Mouse (Mus musculus) liver, embryonic 14.5 days (tissue): ENCODE results near the gene Dpp6. TPM values are rescaled to one million over a fixed set of nuclear protein-coding genes. Genes with fewer than 3 reads are reported as not detected.

Experiments
- ATAC-seq: fragments of 200-750 bp; cut with Nextera tagmentation; 2 replicates; pipeline ENCODE4 v1.8.0; 2017; ENCODE audit warnings: moderate number of reproducible peaks, mild to moderate bottlenecking, moderate library complexity; ENCODE audit not compliant: insufficient read depth
- DNase-seq, 3 experiments: peaks; one replicate each; pipeline ENCODE4 v3.0.0-alpha.2; 2012 to 2013; ENCODE audit warnings: low read depth in 3 of 3, low spot score in 3 of 3
- H3K27ac ChIP-seq: fragments of 300-500 bp; sonication (generic); 2 replicates; pipeline ENCODE4 v1.5.1; 2014; ENCODE audit warnings: moderate library complexity, mild to moderate bottlenecking, control low read depth, inconsistent platforms
- H3K27me3 ChIP-seq: fragments of 300-500 bp; sonication (generic); 2 replicates; pipeline ENCODE4 v1.6.1; 2014; ENCODE audit warnings: mild to moderate bottlenecking, low read length, moderate library complexity; ENCODE audit not compliant: control insufficient read depth, insufficient read depth
- H3K36me3 ChIP-seq: fragments of 300-500 bp; sonication (generic); replicated peaks from 2 replicates; pipeline ENCODE4 v1.6.1; 2014; ENCODE audit warnings: low read depth; ENCODE audit not compliant: control insufficient read depth, insufficient read depth
- H3K4me1 ChIP-seq, 2 experiments: fragments of 200-500 bp in 1 of 2; fragments of 300-500 bp in 1 of 2; sonication (generic) in 1 of 2; replicated peaks; 2 replicates each; pipeline ENCODE4 v1.6.1; 2012 to 2014; ENCODE audit warnings: antibody characterized with exemption in 1 of 2, inconsistent platforms in 1 of 2, low read length in 1 of 2; ENCODE audit not compliant: control insufficient read depth in 2 of 2, insufficient read depth in 2 of 2
- H3K4me2 ChIP-seq: fragments of 300-500 bp; sonication (generic); 2 replicates; pipeline ENCODE4 v1.6.1; 2014; ENCODE audit warnings: low read depth, mild to moderate bottlenecking, control low read depth, moderate library complexity
- H3K4me3 ChIP-seq, 2 experiments: fragments of 200-500 bp in 1 of 2; fragments of 300-500 bp in 1 of 2; sonication (generic) in 1 of 2; 2 replicates each; pipeline ENCODE4 v1.5.1; 2012 to 2014; ENCODE audit warnings: low read depth in 2 of 2, low read length in 2 of 2, mild to moderate bottlenecking in 2 of 2, control low read depth in 1 of 2, inconsistent platforms in 1 of 2, moderate library complexity in 1 of 2; ENCODE audit not compliant: insufficient read depth in 1 of 2
- H3K9ac ChIP-seq: fragments of 300-500 bp; sonication (generic); replicated peaks from 2 replicates; pipeline ENCODE4 v1.6.1; 2014; ENCODE audit warnings: mild to moderate bottlenecking, control low read depth, moderate library complexity
- H3K9me3 ChIP-seq: fragments of 300-500 bp; sonication (generic); 2 replicates; pipeline ENCODE4 v1.6.1; 2016; ENCODE audit warnings: low read length, mixed read lengths; ENCODE audit not compliant: control insufficient read depth
- CTCF ChIP-seq: IDR thresholded peaks from 2 replicates; pipeline ENCODE4 v1.5.1; 2016; ENCODE audit warnings: antibody characterized with exemption, low read depth, control low read depth
- EP300 ChIP-seq: IDR thresholded peaks from 2 replicates; pipeline ENCODE4 v1.6.1; 2016; ENCODE audit warnings: antibody characterized with exemption, low read depth
- WGBS: fragments of 180-500 bp; shearing (Covaris S2); extraction: QIAGEN DNeasy Blood & Tissue Kit; methylation state at CpG from one replicate; pipeline ENCODE4 v1.1.7; 2014; ENCODE audit not compliant: insufficient replicate concordance; 5-methylcytosine and 5-hydroxymethylcytosine counted together
- polyA plus RNA-seq, 2 experiments: library from polyadenylated mRNA; depleted of rRNA in 1 of 2; stranded (reverse) in 1 of 2; unstranded in 1 of 2; fragments of >200 nt; fragmentation: Nextera tagmentation in 1 of 2; extraction: Ambion mirVana in 1 of 2; gene quantifications; 2 replicates each; pipeline versions ENCODE4 v1.2.1 to v1.2.3; 2012 to 2014

Dpp6 gene
- polyA plus RNA-seq, 2 experiments = 0.30 to 0.48 TPM

DNA sequence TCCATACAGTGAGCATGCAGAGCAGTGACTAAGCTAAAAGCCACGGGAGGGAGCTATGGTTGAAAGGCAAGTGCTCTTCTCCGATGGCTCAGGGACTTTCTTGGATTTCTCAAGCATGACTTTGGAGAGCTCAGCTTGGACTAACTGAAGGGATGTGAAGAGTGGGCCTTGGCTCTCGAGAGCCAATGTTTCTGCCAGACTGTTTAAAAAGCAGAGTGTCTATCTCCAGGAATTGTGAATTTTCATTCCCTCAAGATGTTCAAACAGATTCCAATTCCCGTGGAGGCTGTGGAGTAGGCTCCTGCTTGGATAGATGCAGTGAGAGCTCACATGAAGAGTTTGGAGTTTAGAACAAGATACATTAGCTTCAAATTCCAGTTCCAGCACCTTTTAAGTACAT lies 266.8 kb downstream of the Dpp6 start:
- no peak overlapping the region for H3K9ac ChIP-seq
- H3K4me1 ChIP-seq = no peaks in the 10 kb centered on the region
- DNase-seq (no peak), ATAC-seq (no peak)
- H3K9me3 ChIP-seq = no peaks in the 10 kb centered on the region
- H3K4me3 ChIP-seq = no peak overlapping the region
- WGBS = 51% methylated on average over 4 of the region's 4 CpGs
- no peak overlapping the region for H3K27ac ChIP-seq
- TF ChIP-seq CTCF (no peak), EP300 (no peak)
- no peak overlapping the region for H3K4me2 ChIP-seq
- H3K27me3 ChIP-seq = no peaks in the 10 kb centered on the region
- no peaks in the 10 kb centered on the region for H3K36me3 ChIP-seq

DNA sequence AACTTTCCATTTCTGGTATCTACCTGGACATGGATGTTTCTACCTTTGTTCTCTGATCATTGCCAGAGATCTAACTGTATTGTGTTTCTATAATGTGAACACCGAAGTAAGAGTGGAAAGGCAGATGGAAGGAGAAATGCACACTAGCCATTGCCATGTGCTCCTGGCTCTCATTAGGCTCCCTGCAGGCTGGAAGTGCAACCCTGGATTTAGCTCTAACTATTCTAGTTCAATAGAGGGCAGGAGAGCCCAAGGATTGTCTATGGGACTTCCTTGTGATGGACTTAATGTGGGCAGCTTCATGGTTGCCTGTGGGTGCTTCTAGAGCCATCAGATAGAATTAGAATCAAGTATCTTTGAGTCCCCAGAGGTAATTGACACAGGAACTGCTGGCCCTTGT lies 291.2 kb downstream of the Dpp6 start:
- Histone ChIP-seq H3K9ac (no peak overlapping the region), H3K4me1 (no peaks in the 10 kb centered on the region), H3K27ac (no peak overlapping the region), H3K9me3 (no peaks in the 10 kb centered on the region), H3K36me3 (no peaks in the 10 kb centered on the region), H3K27me3 (no peaks in the 10 kb centered on the region), H3K4me2 (no peak overlapping the region), H3K4me3 (no peak overlapping the region)
- DNase-seq = no peak
- TF ChIP-seq CTCF (no peak), EP300 (no peak)
- WGBS = 88% methylated on average over 1 of the region's 1 CpGs
- no peak for ATAC-seq

DNA sequence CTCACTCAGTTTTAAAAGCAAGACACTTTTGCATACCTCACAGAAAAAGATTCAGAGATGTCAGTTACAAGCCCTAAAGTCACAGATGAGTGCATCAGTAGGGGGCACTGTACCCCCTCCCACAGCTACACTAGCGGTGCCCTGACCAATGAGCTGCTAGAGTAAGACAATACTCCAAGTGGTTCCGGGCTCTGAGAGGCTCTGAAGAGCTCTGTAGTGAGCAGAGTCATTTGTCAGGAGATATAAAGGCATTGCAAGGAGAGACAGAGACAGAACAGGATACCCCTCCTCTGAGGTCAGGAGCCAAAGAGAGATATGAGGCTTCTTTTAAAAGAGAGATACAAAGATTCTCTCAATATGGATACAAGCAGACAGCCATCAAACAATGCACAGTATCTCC lies 305.5 kb downstream of the Dpp6 start:
- WGBS = 20% methylated on average over 2 of the region's 2 CpGs
- TF ChIP-seq CTCF = no peak
- no peak for TF ChIP-seq EP300
- Histone ChIP-seq H3K36me3 (no peaks in the 10 kb centered on the region), H3K9me3 (no peaks in the 10 kb centered on the region), H3K4me1 (no peaks in the 10 kb centered on the region), H3K9ac (no peak overlapping the region), H3K27me3 (no peaks in the 10 kb centered on the region), H3K4me2 (no peak overlapping the region), H3K27ac (no peak overlapping the region), H3K4me3 (no peak overlapping the region)
- DNase-seq = no peak
- no peak for ATAC-seq

DNA sequence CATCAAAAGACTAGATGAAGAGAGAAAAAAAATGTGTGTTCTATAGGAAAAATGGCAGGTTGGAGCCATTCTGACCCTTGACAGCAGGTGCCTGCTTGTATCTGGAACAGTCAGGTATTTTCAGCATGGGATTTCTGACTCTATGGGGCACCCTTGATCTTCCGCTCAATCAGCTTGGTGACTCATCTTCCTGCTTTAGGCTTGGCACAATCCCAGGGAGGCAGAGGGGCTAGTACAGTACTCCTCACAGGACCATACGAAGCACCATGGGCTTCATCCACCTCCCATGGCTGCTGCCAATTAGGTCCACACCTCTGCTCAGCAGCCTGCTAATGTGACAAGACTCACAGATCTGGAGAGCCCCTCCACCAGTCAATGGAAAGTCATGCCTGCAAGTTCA lies 305.9 kb downstream of the Dpp6 start:
- TF ChIP-seq EP300 (no peak), CTCF (no peak)
- no peak overlapping the region for H3K27ac ChIP-seq
- ATAC-seq (no peak), DNase-seq (no peak)
- H3K27me3 ChIP-seq = no peaks in the 10 kb centered on the region
- 51% methylated on average over 2 of the region's 2 CpGs for WGBS
- no peaks in the 10 kb centered on the region for H3K36me3 ChIP-seq
- no peak overlapping the region for H3K9ac ChIP-seq
- no peak overlapping the region for H3K4me2 ChIP-seq
- no peaks in the 10 kb centered on the region for H3K9me3 ChIP-seq
- no peaks in the 10 kb centered on the region for H3K4me1 ChIP-seq
- no peak overlapping the region for H3K4me3 ChIP-seq

DNA sequence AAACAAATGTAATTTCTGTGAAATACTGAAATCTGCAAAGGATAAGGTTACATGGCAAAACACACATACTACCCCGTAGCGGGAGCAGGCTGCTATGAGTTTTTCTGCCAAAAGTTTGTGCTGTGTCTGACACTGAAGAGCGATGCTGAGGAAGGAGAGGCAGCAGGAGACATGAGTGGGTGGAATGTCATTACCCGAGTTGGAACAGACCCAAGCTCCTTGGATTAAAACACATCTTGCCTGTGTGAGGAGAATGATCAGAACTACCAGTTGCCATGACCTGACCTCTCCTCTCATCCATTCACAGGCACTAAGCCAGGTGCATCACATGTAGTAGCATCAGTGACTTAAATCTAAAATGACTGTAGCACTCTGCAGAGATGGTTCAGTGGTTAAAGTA lies 309.0 kb downstream of the Dpp6 start:
- DNase-seq (no peak), ATAC-seq (no peak)
- no peaks in the 10 kb centered on the region for H3K27me3 ChIP-seq
- no peaks in the 10 kb centered on the region for H3K9me3 ChIP-seq
- H3K9ac ChIP-seq = no peak overlapping the region
- no peak overlapping the region for H3K27ac ChIP-seq
- no peaks in the 10 kb centered on the region for H3K4me1 ChIP-seq
- no peak overlapping the region for H3K4me3 ChIP-seq
- no peak overlapping the region for H3K4me2 ChIP-seq
- WGBS = 65% methylated on average over 4 of the region's 4 CpGs
- no peaks in the 10 kb centered on the region for H3K36me3 ChIP-seq
- TF ChIP-seq CTCF = no peak
- no peak for TF ChIP-seq EP300

DNA sequence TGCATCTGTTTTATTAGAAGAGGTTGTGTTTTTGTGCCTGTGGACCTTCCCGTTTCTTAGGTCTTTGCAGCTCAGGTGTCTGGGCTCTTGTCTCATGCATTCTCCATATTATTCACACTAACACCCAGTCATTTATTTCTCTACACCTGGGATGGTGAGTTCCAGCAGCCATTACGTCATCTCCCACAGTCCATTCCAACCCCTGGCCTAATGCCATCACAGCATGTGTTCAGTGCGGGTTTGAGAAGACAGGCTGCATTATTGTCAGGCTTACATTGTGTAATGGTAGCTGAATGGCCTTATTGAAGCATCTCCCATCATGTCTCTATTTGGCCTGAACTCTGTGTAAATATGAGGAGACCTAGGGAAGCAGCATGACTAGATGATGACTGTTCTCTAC lies 316.2 kb downstream of the Dpp6 start:
- H3K9ac ChIP-seq = no peak overlapping the region
- ATAC-seq = no peak
- no peak for TF ChIP-seq EP300
- TF ChIP-seq CTCF = no peak
- 47% methylated on average over 3 of the region's 3 CpGs for WGBS
- H3K27me3 ChIP-seq = no peaks in the 10 kb centered on the region
- no peaks in the 10 kb centered on the region for H3K9me3 ChIP-seq
- DNase-seq = no peak
- no peak overlapping the region for H3K4me2 ChIP-seq
- no peaks in the 10 kb centered on the region for H3K4me1 ChIP-seq
- no peak overlapping the region for H3K27ac ChIP-seq
- H3K36me3 ChIP-seq = no peaks in the 10 kb centered on the region
- no peak overlapping the region for H3K4me3 ChIP-seq
